Mouse (Mus musculus): Measurements from ENCODE around the gene Psmf1.

The Psmf1 gene

DNA sequence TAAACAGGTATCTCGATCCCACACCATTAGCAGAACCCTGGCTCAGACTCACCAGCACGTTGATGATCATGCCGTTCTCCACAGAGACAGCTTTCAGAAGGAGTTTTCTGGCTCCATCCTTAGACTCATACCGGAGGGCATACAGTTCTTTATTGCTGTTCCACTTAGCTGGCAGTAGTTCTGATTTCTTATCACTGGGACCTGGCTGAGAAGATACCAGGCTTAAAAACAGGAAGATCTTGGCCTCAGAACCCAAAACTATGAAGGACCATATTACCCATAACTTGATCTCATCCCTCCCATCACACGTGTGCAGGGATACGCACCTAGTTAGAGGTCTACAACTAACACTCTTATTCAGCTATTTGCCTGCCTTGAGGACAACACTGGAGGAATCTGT, 8.6 kb downstream of the Psmf1 start:
- DNase-seq (ENCODE audit: low read depth, low spot score), result no peak

GRCm38 (mm10) chr2:151733151-151733865, 10.7 kb downstream of the Psmf1 start:
- DNase-seq (ENCODE audit: low read depth, low spot score), result no peak

GRCm38 (mm10) chr2:151724094-151724493, 19.9 kb downstream of the Psmf1 start:
- DNase-seq (ENCODE audit: low read depth, low spot score), result no peak

DNA sequence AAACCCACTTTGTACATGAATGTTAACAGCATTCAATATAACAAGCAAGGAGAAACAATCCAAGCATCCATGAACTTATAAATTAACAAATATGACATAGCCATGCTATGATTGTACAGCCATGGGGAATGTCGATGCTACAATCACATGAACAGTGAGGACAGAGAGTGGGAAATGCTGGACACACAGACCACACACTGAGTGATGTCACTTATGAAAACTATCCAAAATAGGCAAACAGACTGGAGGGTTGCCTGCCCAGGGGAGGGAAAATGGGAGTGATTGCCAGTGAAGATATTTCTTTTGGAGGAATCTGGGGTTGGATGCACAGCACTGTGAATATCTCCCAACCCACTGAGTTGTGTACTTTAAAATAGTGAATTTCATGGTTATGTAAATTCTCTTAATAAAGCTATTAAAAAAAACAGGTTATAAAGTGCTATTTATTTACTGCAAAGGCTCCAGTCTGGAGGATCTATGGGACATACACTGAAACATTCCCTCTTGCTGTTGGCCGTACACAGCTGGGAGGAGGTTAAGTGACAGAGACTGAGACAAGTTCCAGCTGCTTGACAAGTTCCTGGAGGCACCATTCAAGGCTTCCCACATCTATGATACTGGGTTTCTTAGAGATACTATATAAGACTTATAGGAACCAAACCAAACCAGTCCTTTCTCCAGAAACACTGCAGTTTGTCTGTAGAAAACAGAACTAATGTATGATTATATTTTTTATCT, 27.5 kb downstream of the Psmf1 start:
- DNase-seq (ENCODE audit: low read depth, low spot score), result no peak

- DNase-seq (ENCODE audit: low read depth, low spot score), result no peak
Observed at GRCm38 (mm10) chr2:151715526-151715925, 28.5 kb downstream of the Psmf1 start.

- no peak for DNase-seq (ENCODE audit: low read depth, low spot score)
Observed at GRCm38 (mm10) chr2:151712647-151713046, 31.3 kb downstream of the Psmf1 start.

GRCm38 (mm10) chr2:151702851-151703190, 41.2 kb downstream of the Psmf1 start:
- DNase-seq (ENCODE audit: low read depth, low spot score), result no peak

GRCm38 (mm10) chr2:151702146-151702850, 41.7 kb downstream of the Psmf1 start:
- DNase-seq (ENCODE audit: low read depth, low spot score), result peak; percentile 32

GRCm38 (mm10) chr2:151701231-151702145, 42.5 kb downstream of the Psmf1 start, which contains the start of gene Tmem74b:
Gene Tmem74b, plus strand, starts transcription at chr2:151702008.
- DNase-seq (ENCODE audit: low read depth, low spot score), result no peak

GRCm38 (mm10) chr2:151682976-151683375, 61.0 kb downstream of the Psmf1 start:
- DNase-seq (ENCODE audit: low read depth, low spot score), result no peak

GRCm38 (mm10) chr2:151682357-151682756, 61.6 kb downstream of the Psmf1 start:
- no peak for DNase-seq (ENCODE audit: low read depth, low spot score)

DNA sequence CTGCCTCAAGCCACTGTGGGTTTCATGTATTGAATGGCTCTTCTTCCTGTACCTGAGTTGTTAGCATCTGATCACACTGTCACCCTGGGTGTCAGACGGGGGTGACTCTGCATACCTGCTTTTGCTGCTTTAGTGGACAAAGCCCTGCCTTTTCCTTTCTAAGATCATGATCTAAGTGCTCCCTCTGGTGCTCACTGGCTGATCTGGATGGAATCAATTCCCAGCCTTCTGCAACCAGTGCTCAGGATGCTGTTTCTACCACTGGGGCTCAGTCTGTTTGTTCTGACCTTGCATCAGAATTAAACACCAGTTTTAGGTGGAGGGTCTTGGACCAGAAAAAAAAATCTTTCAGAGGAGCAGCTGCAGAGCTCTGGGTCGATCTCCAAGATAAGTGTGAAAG, 67.8 kb downstream of the Psmf1 start:
- DNase-seq (ENCODE audit: low read depth, low spot score), result no peak

DNA sequence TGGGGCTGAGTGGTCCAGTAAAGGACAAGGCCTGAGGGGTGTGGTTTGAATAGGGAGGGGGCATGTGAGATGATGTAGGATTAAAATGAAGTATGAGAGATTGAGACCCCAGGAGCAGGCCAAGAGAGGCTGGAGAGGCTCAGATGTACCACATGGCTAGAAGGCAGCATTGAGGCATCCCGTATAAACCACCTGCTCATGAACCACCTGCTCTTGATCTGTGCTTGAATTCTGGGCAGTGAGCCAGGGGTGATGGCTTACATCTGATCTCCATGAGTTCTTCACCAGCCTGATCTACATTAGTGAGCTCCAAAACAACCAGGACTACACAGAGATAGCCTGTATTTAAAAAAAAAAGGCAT, 73.0 kb downstream of the Psmf1 start:
- DNase-seq (ENCODE audit: low read depth, low spot score), result no peak

DNA sequence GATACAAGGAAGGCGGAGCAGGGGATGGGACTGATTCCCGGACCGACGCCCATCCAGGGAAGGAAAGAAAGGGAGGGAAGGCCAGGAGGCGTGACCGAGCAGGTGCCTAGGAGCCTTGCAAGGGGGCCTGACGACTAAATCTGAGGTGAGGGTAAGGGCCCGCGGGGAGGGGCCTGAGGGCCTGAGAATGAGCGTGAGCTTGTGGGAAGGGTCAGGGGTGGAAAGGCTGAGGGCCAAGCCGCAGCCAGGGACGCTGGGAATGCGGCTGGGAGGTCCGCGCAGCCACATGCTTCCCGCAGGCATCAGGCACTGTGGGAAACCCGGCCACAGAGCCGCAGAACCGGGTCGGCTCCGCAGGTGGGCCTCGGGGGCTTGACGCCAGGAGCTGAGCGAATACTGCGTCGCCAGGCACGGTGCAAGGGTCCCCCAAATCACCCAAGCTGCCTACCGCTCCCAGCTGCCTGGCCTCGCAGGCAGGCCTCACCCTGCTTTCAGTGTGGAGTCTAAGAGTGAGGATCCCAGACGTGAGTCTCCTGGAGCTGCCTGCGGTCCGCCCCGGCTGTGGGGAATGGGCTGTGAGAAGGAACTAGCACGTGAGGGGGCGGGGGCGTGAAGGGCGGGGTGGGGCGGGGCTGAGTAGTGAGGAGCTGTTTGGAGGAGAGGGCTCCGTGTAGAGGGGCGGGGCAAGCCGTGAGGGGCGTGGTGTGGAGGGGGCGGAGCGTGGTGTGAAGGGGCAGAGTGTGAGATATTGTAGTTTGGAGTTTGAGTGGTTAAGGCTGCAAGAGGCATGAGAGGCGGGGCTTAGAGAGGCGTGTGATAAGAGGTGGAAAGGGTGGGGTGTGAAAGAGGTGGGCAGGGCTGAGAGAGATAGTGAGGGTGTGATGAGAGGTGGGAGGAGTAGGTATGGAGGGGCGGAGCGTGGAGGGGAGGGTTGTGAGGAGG, 73.7 kb downstream of the Psmf1 start:
- DNase-seq (ENCODE audit: low read depth, low spot score), result no peak

- no peak for DNase-seq (ENCODE audit: low read depth, low spot score)
Observed at GRCm38 (mm10) chr2:151668433-151668832, 75.6 kb downstream of the Psmf1 start, which contains the start of gene Rad21l. Gene Rad21l, minus strand, starts transcription at chr2:151668533.

Measured in brain, embryonic 18.5 days (tissue).